16 mouse cellular contexts compared by ENCODE assay signal in genomic region chr1:106742980-106743379, GRCm38 (mm10). TPM values are rescaled to one million over a fixed set of nuclear protein-coding genes. Genes with fewer than 3 reads are reported as not detected.
DNase-seq lines count a peak whose midpoint lies in the region; TF ChIP-seq lines count a peak whose summit lies in the region.
"Had no signal": no experiment of that assay in that cellular context is flagged by ENCODE, and none has a peak within 500 bp of the region (broad histone marks: within the 10 kb centered on the region; RNA-seq: fewer than 3 reads in every experiment).

No protein-coding gene starts in this region.

- H3K79me2 ChIP-seq in CH12.LX (replicated peaks; ENCODE audit: control insufficient read depth, extremely low read depth, insufficient read depth, poor library complexity, severe bottlenecking), result no peaks in the 10 kb centered on the region

- in situ Hi-C loops in CH12.LX (cut with MboI; ENCODE audit: low pct_ligation_motif_present, low pct_unique_long_range_greater_than_20kb, low sequenced_read_pairs), result loop anchor here (5.0 to 10.0 kb wide), 3 partner anchors 72 to 316 kb away; no protein-coding TSS in a partner anchor

- peaks cover 0 to 4% of the 10 kb centered on the region in 2 experiments; a peak in 2 of 4 replicates for H3K4me1 ChIP-seq in CH12.LX (ENCODE audit: control insufficient read depth in 1 of 2, insufficient read depth in 2 of 2)

- no peak for TF ChIP-seq CTCF in CH12.LX (conservative IDR thresholded peaks at IDR 0.05 in 1 of 2, IDR thresholded peaks at IDR 0.05 in 1 of 2; ENCODE audit: low read depth in 2 of 2, low read length in 2 of 2)

- DNase-seq in CH12.LX (ENCODE audit: extremely low read depth), result no peak
- DNase-seq in kidney, adult 8-10 months, result no peak
- DNase-seq: adrenal gland, adult 2 months; adrenal gland, adult 8-10 months; adrenal gland, postnatal 10 days; adrenal gland, postnatal 14 days; adrenal gland, postnatal 25 days; adrenal gland, postnatal 36 days; B cell, adult 2 months; cerebellum, adult 11 months; cerebellum, adult 11-12 months; cerebellum, adult 18-20 months; cerebellum, adult 2 months; cerebellum, adult 8-10 months had no signal

- no peak overlapping the region for H3K9ac ChIP-seq in CH12.LX (ENCODE audit: insufficient read depth, low read depth)

- no peak for TF ChIP-seq POLR2A in CH12.LX (IDR thresholded peaks at IDR 0.05; ENCODE audit: low read depth, low read length)

- TF ChIP-seq RAD21 in CH12.LX (IDR thresholded peaks at IDR 0.05; ENCODE audit: low read depth, low read length), result no peak

- no peaks in the 10 kb centered on the region for H3K9me3 ChIP-seq in CH12.LX (replicated peaks; ENCODE audit: low read length)
- H3K9me3 ChIP-seq: G1E had no signal

- no peak overlapping the region for H3K27ac ChIP-seq in CH12.LX (ENCODE audit: insufficient read depth, low read depth)

- dilution Hi-C loops in CH12.LX (cut with MboI; ENCODE audit: extremely low pct_ligation_motif_present, extremely low pct_unique_long_range_greater_than_20kb, low sequenced_read_pairs), result no loop called here

- no peak overlapping the region for H3K4me3 ChIP-seq in CH12.LX (replicated peaks in 1 of 3; ENCODE audit: low read depth in 2 of 3, low read length in 2 of 3, poor library complexity in 1 of 3)

- peaks cover 28 to 84% of the 10 kb centered on the region in 2 experiments for H3K36me3 ChIP-seq in CH12.LX (replicated peaks in 1 of 2; ENCODE audit: control insufficient read depth in 1 of 2, insufficient read depth in 1 of 2, low read length in 1 of 2)

- H3K4me2 ChIP-seq in CH12.LX (ENCODE audit: insufficient read depth, low read depth, poor library complexity, severe bottlenecking), result no peak overlapping the region

- H3K27me3 ChIP-seq in CH12.LX (replicated peaks), result no peaks in the 10 kb centered on the region
- H3K27me3 ChIP-seq: Patski had no signal

- TF ChIP-seq EP300 in CH12.LX (IDR thresholded peaks at IDR 0.05; ENCODE audit: low read length), result 0 out of 2 replicates have a peak, but pooled peaks have one; percentile 15

TF ChIP-seq in CH12.LX, 34 proteins besides CTCF, POLR2A, EP300 and RAD21:
- TF ChIP-seq MYC (IDR thresholded peaks at IDR 0.05; ENCODE audit: low read depth, low read length) (0 out of 2 replicates have a peak, but pooled peaks have one; percentile 58), E2F4 (IDR thresholded peaks at IDR 0.05; ENCODE audit: insufficient replicate concordance, low read depth, low read length) (no peak), MAX (IDR thresholded peaks at IDR 0.05; ENCODE audit: low read length) (peak; percentile 19; the same call in 1 of the 2 replicates), IRF4 (IDR thresholded peaks at IDR 0.05; ENCODE audit: low read depth, low read length) (peak; percentile 65)

RNA-seq across cellular contexts. Expression of gene Kdsr, which starts 16.5 kb away (rescaled TPM):
- total RNA-seq in CH12.LX (2012; rRNA removed) (4.7 and 6.4 TPM in 2 replicates), CH12.LX (2014; rRNA removed) (3.3 and 3.8 TPM in 2 replicates)
- 6.3 and 8.5 TPM in 2 replicates for polyA plus RNA-seq in CH12.LX (2012; ENCODE audit: insufficient read length, low read depth)

RNA-seq across cellular contexts. Expression of gene Bcl2, which starts 28.9 kb away (rescaled TPM):
- total RNA-seq in CH12.LX (2012; rRNA removed) (7.6 and 13.6 TPM in 2 replicates), CH12.LX (2014; rRNA removed) (8.7 and 9.6 TPM in 2 replicates)
- polyA plus RNA-seq in CH12.LX (2012; ENCODE audit: insufficient read length, low read depth), result 4.5 and 4.7 TPM in 2 replicates

RNA-seq across cellular contexts. Expression of gene Vps4b, which starts 53.5 kb away (rescaled TPM):
- total RNA-seq in CH12.LX (2012; rRNA removed), result 42.0 and 48.5 TPM in 2 replicates
- total RNA-seq in CH12.LX (2014; rRNA removed), result 51.4 and 56.3 TPM in 2 replicates
- polyA plus RNA-seq in CH12.LX (2012; ENCODE audit: insufficient read length, low read depth), result 92.0 and 101 TPM in 2 replicates
